Mouse (Mus musculus) left cerebral cortex, adult 2 months (tissue): ENCODE data around the gene Man1c1. TPM values are rescaled to one million over a fixed set of nuclear protein-coding genes. Genes with fewer than 3 reads are reported as not detected.

Source experiments
- DNase-seq, 2 experiments: peaks; one replicate each; pipeline ENCODE4 v3.0.0; 2021 to 2022; ENCODE audit warnings: low spot score in 2 of 2, mixed read lengths in 1 of 2; ENCODE audit errors: extremely low spot score in 1 of 2
- H3K27ac ChIP-seq: fragments of 200-600 bp; 2 replicates; pipeline ENCODE4 v1.8.1; 2022
- H3K4me3 ChIP-seq: fragments of 200-600 bp; 2 replicates; pipeline ENCODE4 v1.8.1; 2022
- CTCF ChIP-seq: fragments of 200-600 bp; IDR thresholded peaks from 2 replicates; pipeline ENCODE4 v1.8.1; 2022; ENCODE audit warnings: antibody characterized with exemption, mild to moderate bottlenecking, moderate library complexity
- intact Hi-C: fragments of 180-260 bp; cut with DNase I; formaldehyde crosslinking; loops from one replicate; pipeline ENCODE4 v1.15.1; 2025
- microRNA-seq, 2 experiments: library from miRNA; unstranded; fragments of <30 nt; microRNA quantifications; one replicate each; pipeline ENCODE4 v1.2.0; 2021
- total RNA-seq, 2 experiments: library from RNA; stranded (reverse); gene quantifications; 2 replicates each; pipeline ENCODE4 v1.2.3; 2021

The Man1c1 gene
- total RNA-seq, 2 experiments from 2014 or later = 43.1 to 43.6 TPM

DNA sequence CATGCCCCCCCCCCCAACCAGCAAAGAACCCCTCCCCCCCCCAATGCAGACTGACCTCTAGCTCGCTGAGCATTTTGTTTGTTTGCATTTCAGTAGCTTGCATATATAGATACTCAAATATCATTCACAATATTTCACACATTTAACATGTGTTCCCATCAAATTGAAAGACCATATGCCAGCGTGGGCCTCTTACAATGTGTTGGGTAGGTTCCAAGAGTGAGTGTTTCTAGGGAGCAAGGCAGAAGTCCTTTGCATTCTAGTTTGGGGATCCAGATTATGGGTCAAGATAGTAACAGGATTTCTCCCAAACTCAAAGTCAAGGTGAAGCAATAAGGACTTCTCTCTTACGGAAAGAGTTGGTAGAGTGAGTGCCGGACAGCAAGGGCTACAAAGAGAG, 185.5 kb downstream of the Man1c1 start:
- Histone ChIP-seq H3K27ac (no peak overlapping the region), H3K4me3 (no peak overlapping the region)
- no peak for TF ChIP-seq CTCF
- intact Hi-C loops = no loop called here
- DNase-seq = no peak

GRCm38 (mm10) chr4:134517719-134518118, 186.4 kb downstream of the Man1c1 start:
- TF ChIP-seq CTCF = no peak
- intact Hi-C loops = no loop called here
- Histone ChIP-seq H3K4me3 (no peak overlapping the region), H3K27ac (peak overlapping the region; percentile 88; the same call in 1 of the 2 replicates)
- peak in 1 of 2 experiments; percentile 32 for DNase-seq

DNA sequence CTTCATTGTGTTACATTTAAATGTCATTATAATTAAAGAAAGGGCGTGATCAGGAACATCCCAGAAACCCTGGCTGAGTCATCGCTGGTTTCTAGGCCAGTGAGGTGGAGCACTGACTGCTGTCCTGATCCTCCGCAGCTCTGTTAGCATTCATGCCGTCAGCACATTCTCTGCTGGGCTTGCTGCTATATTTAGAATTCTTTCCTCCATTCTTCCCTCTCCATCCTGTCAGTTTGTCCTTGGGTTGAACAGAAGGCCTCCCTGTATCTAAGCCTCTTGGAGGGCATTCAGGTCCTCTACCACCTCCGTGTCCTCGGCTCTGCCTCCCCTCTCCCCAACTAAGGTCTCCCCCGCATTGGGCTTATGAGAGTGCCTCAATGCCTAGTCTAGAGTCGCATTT, 187.1 kb downstream of the Man1c1 start:
- Histone ChIP-seq H3K27ac (peak overlapping the region; percentile 88), H3K4me3 (peak overlapping the region; percentile 27; the same call in 1 of the 2 replicates)
- peak; percentile 51 to 54 for DNase-seq
- intact Hi-C loops = no loop called here
- TF ChIP-seq CTCF = no peak

GRCm38 (mm10) chr4:134515614-134516013, 188.5 kb downstream of the Man1c1 start:
- no peak for DNase-seq
- TF ChIP-seq CTCF = no peak
- no peak overlapping the region for H3K27ac ChIP-seq
- intact Hi-C loops = no loop called here
- H3K4me3 ChIP-seq = no peak overlapping the region

DNA sequence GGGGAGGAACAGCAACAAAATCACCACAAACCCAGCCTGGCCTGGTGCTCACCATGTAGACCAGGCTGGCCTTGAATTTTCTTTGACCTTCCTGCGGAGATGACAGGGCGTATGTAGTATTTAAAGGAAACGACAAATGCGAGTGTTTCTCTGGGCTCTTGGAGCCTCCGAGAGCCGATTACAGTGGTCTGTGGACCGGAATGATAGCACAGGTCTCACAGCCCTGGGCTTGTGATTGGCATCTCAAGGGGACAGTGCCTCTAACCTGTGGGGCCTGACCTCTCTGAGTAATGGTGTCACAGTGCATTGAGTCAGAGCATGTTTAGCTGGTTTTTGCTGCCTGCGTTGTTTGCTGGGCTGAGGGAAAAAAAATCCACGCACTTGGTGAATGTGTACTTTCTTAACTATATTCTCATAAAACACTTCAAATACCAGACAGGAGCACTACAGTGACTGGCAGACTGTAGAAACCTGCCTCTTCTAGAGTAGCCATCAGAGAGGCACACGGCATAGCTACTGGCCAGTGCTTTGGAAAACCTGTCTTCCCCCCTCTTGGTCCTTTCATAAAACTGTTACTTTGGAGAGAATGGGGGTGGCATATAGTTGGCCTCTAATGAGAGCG, 189.7 kb downstream of the Man1c1 start:
- TF ChIP-seq CTCF = no peak
- intact Hi-C loops = no loop called here
- Histone ChIP-seq H3K4me3 (no peak overlapping the region), H3K27ac (no peak overlapping the region)
- no peak for DNase-seq

GRCm38 (mm10) chr4:134512798-134513197, 191.3 kb downstream of the Man1c1 start:
- peak; percentile 48 for TF ChIP-seq CTCF
- intact Hi-C loops = no loop called here
- no peak for DNase-seq
- Histone ChIP-seq H3K27ac (no peak overlapping the region), H3K4me3 (no peak overlapping the region)

GRCm38 (mm10) chr4:134511730-134512129, 192.4 kb downstream of the Man1c1 start:
- intact Hi-C loops = no loop called here
- Histone ChIP-seq H3K27ac (no peak overlapping the region), H3K4me3 (no peak overlapping the region)
- no peak for DNase-seq
- TF ChIP-seq CTCF = no peak

Small RNA genes within 50 kb of the gene (microRNA-seq; reads per million reads assigned to microRNA genes)
- gene Mir6403 = 0 reads per million in 2 experiments

Other genes with a start within 250 kb of the Man1c1 start
- gene Stmn1, start 236.0 kb downstream of the Man1c1 start, total RNA-seq = 1,000 to 10,000 TPM in 1 of 2 experiments, 100 to 1,000 TPM in 1; 990 to 1,034 TPM
- 10 to 100 TPM; 69.3 to 77.9 TPM for gene Paqr7, start 207.6 kb downstream of the Man1c1 start, total RNA-seq
- gene Aunip, start 193.3 kb downstream of the Man1c1 start, total RNA-seq = under 1 TPM; 0.54 to 0.63 TPM
- 10 to 100 TPM; 60.6 to 66.1 TPM for gene Mtfr1l, start 168.9 kb downstream of the Man1c1 start, total RNA-seq
- 10 to 100 TPM; 22.2 to 23.2 TPM for gene Selenon, start 152.1 kb downstream of the Man1c1 start, total RNA-seq
- gene Ldlrap1, start 63.7 kb upstream of the Man1c1 start, total RNA-seq = 1 to 10 TPM; 3.4 to 3.7 TPM
- gene Maco1, start 149.1 kb upstream of the Man1c1 start, total RNA-seq = 10 to 100 TPM; 52.4 to 54.2 TPM
- gene Rhd, start 160.2 kb upstream of the Man1c1 start, total RNA-seq = not detected
- gene Tmem50a, start 210.7 kb upstream of the Man1c1 start, total RNA-seq = 100 to 1,000 TPM; 113 to 116 TPM
- 100 to 1,000 TPM; 284 to 304 TPM for gene Rsrp1, start 219.3 kb upstream of the Man1c1 start, total RNA-seq
- gene Syf2, start 226.6 kb upstream of the Man1c1 start, total RNA-seq = 10 to 100 TPM; 53.9 to 58.7 TPM